Mouse (Mus musculus) E14TG2a.4 (cell line): ENCODE measurements around the gene Tenm2.

Source experiments
- CTCF ChIP-seq: conservative IDR thresholded peaks from 2 replicates; pipeline ENCODE4 v1.5.1; 2014; ENCODE audit warnings: low read length
- POU5F1 ChIP-seq: IDR thresholded peaks from 2 replicates; pipeline ENCODE4 v1.6.1; 2014; ENCODE audit warnings: low read length, borderline replicate concordance

- TF ChIP-seq CTCF (no peak), POU5F1 (no peak)
Observed at GRCm38 (mm10) chr11:36332222-36332621, 903.5 kb downstream of the Tenm2 start.
